ENCODE assay signal across 26 mouse cellular contexts in the genomic region with DNA sequence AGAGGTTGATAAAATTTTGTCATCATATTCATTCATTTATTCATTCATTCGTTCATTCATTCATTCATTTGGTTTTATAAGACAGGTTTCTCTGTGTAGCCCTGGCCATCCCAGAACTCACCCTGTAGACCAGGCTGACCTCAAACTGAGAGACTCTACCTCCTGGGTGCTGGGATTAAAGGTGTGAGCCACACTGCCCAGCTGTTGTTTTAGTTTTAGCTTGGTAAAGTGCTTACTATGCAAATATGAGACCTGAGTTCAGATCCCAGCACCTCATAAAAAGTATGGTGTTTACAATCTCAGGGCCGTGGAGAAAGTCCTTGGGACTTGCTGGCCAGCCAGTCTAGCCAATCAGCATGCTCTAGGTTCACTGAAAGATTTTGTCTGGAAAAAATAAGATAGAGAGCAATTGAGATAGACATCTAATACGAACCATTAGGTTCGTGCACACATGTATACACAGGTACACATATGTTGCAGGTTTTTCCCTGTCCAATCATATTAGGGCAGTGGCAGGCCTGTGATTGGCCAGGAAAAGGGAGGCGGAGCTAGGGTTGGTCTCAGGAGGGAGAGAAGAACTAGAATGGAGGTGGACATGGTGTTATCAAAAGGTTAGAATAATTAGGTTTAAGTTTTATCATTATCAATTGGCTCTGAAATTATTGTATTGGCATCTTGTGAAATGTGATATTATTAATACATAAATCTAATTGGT.
"Had no signal": no experiment of that assay in that cellular context is flagged by ENCODE, and none has a peak within 500 bp of the region (broad histone marks: within the 10 kb centered on the region; RNA-seq: fewer than 3 reads in every experiment).

No protein-coding gene starts in this region.

- H3K9me3 ChIP-seq: heart, embryonic 10.5 days; heart, embryonic 12.5 days; hindbrain, embryonic 10.5 days; hindbrain, embryonic 13.5 days; hindbrain, embryonic 15.5 days; kidney, embryonic 15.5 days; limb, embryonic 10.5 days; limb, embryonic 12.5 days; liver, embryonic 12.5 days had no signal

- H3K27me3 ChIP-seq: heart, embryonic 12.5 days; hindbrain, embryonic 13.5 days; hindbrain, embryonic 15.5 days; kidney, embryonic 15.5 days; limb, embryonic 12.5 days; liver, embryonic 12.5 days had no signal

- H3K27ac ChIP-seq: gastrocnemius, adult 2 months; heart, embryonic 10.5 days; hindbrain, embryonic 10.5 days; hindbrain, embryonic 13.5 days; hindbrain, embryonic 15.5 days; hindbrain, postnatal 0 days; kidney, embryonic 15.5 days; kidney, postnatal 0 days; layer of hippocampus, adult 2 months; left cerebral cortex, adult 2 months; limb, embryonic 10.5 days; limb, embryonic 12.5 days; liver, embryonic 12.5 days; liver, embryonic 14.5 days had no signal

- DNase-seq: gastrocnemius, adult 2 months; gastrocnemius, postnatal 10 days; gastrocnemius, postnatal 25 days; heart, postnatal 10 days; heart, postnatal 4 days; kidney, adult 11 months; kidney, adult 2 months; kidney, adult 9 months; kidney, postnatal 14 days; kidney, postnatal 36 days; liver had no signal

- H3K4me1 ChIP-seq: heart, embryonic 10.5 days had no signal

- H3K9ac ChIP-seq: heart, embryonic 12.5 days; hindbrain, embryonic 13.5 days; hindbrain, embryonic 15.5 days; kidney, embryonic 15.5 days; limb, embryonic 12.5 days; liver, embryonic 12.5 days; liver, embryonic 14.5 days had no signal

- H3K4me3 ChIP-seq: gastrocnemius, adult 2 months; heart, embryonic 10.5 days; heart, embryonic 12.5 days; hindbrain, embryonic 10.5 days; hindbrain, embryonic 13.5 days; hindbrain, embryonic 15.5 days; kidney, embryonic 15.5 days; layer of hippocampus, adult 2 months; left cerebral cortex, adult 2 months; limb, embryonic 10.5 days; limb, embryonic 12.5 days; liver, embryonic 12.5 days had no signal

- H3K36me3 ChIP-seq: heart, embryonic 10.5 days; heart, embryonic 12.5 days; hindbrain, embryonic 10.5 days; hindbrain, embryonic 13.5 days; hindbrain, embryonic 15.5 days; kidney, embryonic 15.5 days; limb, embryonic 10.5 days; limb, embryonic 12.5 days; liver, embryonic 12.5 days had no signal

- H3K4me2 ChIP-seq: heart, embryonic 12.5 days; hindbrain, embryonic 13.5 days; hindbrain, embryonic 15.5 days; kidney, embryonic 15.5 days; limb, embryonic 12.5 days; liver, embryonic 12.5 days had no signal

- ATAC-seq: hindbrain, postnatal 0 days; intestine, embryonic 16.5 days; liver, embryonic 12.5 days had no signal
